Mouse (Mus musculus) cerebellum, postnatal 36 days (tissue): ENCODE measurements at regions not wholly inside any gene's neighbourhood (a gene's known extent, or its start where the extent isn't known, plus 50 kb on each side); places are given as distances from the start of the nearest gene placed in this dataset.

ENCODE experiments used
- DNase-seq, 2 experiments: peaks; one replicate each; pipeline ENCODE4 v3.0.0; 2021 to 2022; ENCODE audit warnings: mixed read lengths in 2 of 2

- no peak for DNase-seq
These were observed 347.0 kb downstream of the Rnf144a start for GRCm38 (mm10) chr12:26067866-26068684.

GRCm38 (mm10) chr12:26060378-26060777 is 354.7 kb downstream of the Rnf144a start:
- DNase-seq = no peak

GRCm38 (mm10) chr12:26059090-26059489 is 356.0 kb downstream of the Rnf144a start:
- DNase-seq = no peak

- no peak for DNase-seq
These were observed 357.5 kb downstream of the Rnf144a start for GRCm38 (mm10) chr12:26057491-26058054.

GRCm38 (mm10) chr12:26046991-26047390 is 368.1 kb downstream of the Rnf144a start:
- no peak for DNase-seq

GRCm38 (mm10) chr12:26045321-26045720 is 369.7 kb downstream of the Rnf144a start:
- no peak for DNase-seq

- no peak for DNase-seq
These were observed 402.1 kb downstream of the Rnf144a start for GRCm38 (mm10) chr12:26012951-26013350.

GRCm38 (mm10) chr12:25994063-25994462 is 421.0 kb downstream of the Rnf144a start:
- DNase-seq = no peak

GRCm38 (mm10) chr12:25991801-25992525 is 423.1 kb downstream of the Rnf144a start:
- no peak for DNase-seq

- no peak for DNase-seq
These were observed 432.5 kb downstream of the Rnf144a start for GRCm38 (mm10) chr12:25982545-25982944.

- no peak for DNase-seq
These were observed 436.7 kb downstream of the Rnf144a start for GRCm38 (mm10) chr12:25978335-25978734.

GRCm38 (mm10) chr12:25958584-25958983 is 456.5 kb downstream of the Rnf144a start:
- DNase-seq = no peak

GRCm38 (mm10) chr12:25957547-25957946 is 457.5 kb downstream of the Rnf144a start:
- DNase-seq = no peak

GRCm38 (mm10) chr12:25947107-25947506 is 467.9 kb downstream of the Rnf144a start:
- DNase-seq = peak; percentile 22 to 25

- no peak for DNase-seq
These were observed 468.9 kb downstream of the Rnf144a start for GRCm38 (mm10) chr12:25946121-25946520.

GRCm38 (mm10) chr12:25938856-25939255 is 476.2 kb downstream of the Rnf144a start:
- no peak for DNase-seq

GRCm38 (mm10) chr12:25934946-25935345 is 480.1 kb downstream of the Rnf144a start:
- peak in 1 of 2 experiments; percentile 10 for DNase-seq

- DNase-seq = peak; percentile 10 to 30
These were observed 480.5 kb downstream of the Rnf144a start for GRCm38 (mm10) chr12:25934526-25934925.

GRCm38 (mm10) chr12:25926367-25926766 is 488.7 kb downstream of the Rnf144a start:
- DNase-seq = no peak

GRCm38 (mm10) chr12:25924526-25924925 is 490.5 kb downstream of the Rnf144a start:
- DNase-seq = no peak

- DNase-seq = no peak
These were observed 491.3 kb downstream of the Rnf144a start for GRCm38 (mm10) chr12:25923772-25924171.

- no peak for DNase-seq
These were observed 509.4 kb downstream of the Rnf144a start for GRCm38 (mm10) chr12:25905614-25906013.

GRCm38 (mm10) chr12:25896543-25896942 is 518.5 kb downstream of the Rnf144a start:
- DNase-seq = no peak

GRCm38 (mm10) chr12:25895691-25896090 is 519.4 kb downstream of the Rnf144a start:
- DNase-seq = no peak
